Mouse (Mus musculus) spleen, adult 18-20 months (tissue): ENCODE data around the gene Tmprss3.

ENCODE experiments used
- DNase-seq, 2 experiments: peaks; one replicate each; pipeline ENCODE4 v3.0.0; 2022; ENCODE audit warnings: mixed read lengths in 2 of 2

The Tmprss3 gene

DNA sequence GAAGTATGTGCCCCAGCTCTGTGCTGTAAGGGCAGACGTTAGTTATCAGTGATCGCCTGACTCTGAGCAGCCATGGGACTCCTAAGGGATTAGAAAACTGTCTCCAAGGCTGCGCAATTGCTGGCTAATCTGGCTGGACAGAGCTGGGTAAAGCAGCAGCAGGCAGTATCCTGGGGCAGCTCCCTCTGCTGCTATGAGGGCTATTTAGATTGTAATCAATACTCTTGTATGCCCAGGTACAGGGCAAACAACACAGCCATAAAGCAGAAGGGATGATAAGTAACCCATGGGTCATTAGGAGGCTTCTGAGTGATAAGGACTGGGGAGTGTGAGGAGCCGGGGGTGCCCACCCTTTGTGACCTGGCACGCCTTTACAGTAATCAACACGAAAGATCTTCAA lies 63.9 kb downstream of the Tmprss3 start:
- DNase-seq: no peak

DNA sequence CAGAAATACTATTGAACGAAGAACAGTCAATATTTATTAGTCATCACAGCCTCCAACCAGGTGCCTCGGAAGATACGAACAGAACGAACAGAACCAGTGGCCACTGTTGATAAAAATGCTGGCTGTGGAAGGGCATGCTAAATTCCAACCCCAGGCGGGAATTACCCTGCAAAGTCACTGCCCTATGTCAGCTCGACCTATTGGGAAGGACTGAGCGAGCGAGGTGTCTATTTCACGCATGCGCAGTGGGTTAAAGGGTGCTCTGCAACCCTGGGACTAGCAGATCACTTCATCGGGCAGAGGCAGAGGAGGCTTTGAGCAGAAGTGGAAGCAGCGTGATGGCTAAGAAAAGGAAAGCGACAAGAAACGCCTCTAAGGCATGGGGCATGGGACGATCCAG lies 65.0 kb downstream of the Tmprss3 start:
- DNase-seq: no peak

DNA sequence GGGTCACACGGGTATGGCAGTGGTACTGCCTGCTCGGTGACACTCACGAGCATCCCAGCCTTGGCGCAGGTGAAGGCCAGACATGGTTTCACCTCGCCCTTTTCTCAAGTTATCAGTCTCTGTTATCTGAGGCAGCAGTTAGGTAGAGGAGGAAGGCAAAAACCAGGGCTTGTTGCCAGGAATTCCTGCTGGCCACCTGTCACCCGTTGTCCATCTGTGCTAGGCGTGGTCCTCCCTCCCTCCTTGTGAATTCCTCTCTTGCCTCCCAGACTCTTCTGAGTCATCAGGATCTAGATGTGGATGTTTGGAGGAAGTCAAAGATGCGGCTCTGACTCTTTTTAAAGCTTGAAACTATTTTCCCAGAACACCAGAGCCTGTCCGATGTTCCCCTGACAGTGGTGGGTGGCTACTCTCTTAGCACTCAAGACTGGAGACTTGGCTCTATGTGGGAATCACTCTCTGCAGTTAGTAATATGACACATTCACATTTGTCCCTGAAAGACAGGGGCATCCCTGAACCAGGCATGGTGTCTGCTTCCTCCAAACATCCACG lies 67.4 kb downstream of the Tmprss3 start:
- no peak for DNase-seq

DNA sequence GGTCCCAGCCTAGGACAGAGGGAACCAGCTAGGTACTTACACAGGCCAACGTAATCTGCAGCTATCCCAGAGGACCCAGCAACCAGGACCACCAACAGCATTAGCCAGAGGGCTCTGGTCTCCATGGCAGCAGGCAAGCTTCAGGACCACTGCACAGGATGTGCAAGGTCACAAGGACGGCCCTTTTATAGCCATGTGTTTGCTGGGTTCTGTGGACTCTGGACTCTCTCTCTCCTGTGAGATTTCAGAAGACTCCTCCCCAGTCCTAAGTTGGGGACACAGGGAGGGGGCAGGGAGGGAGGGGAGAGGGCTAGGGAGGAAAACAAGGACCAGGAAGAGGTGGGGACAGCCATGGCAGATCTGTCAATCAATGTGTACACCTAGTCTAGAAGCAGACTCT lies 69.3 kb downstream of the Tmprss3 start, which contains the start of gene Tff3:
Gene Tff3, minus strand, starts transcription at position 195 of the 400 bp plus-strand sequence.
- DNase-seq: no peak
